ENCODE assay signal across 8 mouse cellular contexts in the genomic region with DNA sequence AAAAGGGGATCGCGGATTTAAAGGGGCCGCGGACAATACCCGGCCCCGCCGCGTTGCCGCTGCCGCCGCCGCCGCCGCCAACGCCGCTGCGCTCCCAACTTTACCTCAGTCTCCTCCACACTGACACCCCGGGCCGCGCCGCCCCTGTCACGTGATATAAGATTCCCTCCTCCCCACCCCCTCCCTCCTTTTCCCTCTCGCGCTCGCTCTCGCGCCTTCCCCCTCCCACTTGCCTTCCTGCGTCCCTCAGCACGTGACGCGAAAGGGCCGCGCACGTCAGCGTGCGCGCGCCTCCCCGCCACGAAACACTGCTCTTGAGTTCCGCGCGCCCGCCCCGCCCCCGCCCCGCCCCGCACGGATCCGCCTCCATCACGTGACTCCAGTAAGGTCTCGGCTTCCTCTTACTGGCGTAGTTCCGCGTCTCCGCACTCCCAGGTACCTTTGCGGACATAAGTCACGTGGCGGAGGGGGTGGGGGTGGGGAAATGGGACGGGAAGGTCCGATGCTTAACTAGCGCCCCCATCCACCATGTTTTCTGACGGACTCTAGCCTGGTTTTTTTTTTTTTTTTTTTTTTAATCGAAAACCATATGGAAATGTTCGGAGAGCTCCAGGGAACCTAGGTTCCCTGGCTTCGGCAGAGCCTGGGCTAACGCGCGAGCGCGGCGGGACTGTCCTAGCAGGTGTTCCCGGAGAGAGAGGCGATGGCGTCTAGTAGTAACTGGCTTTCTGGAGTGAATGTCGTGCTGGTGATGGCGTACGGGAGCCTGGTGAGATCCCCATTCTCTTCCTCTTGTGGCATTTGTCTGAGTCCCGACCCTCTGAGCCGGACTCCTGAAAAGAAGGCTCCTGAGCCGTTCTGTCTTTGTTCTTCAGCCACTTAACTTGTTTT. TPM values are rescaled to one million over a fixed set of nuclear protein-coding genes. Genes with fewer than 3 reads are reported as not detected.
DNase-seq lines count a peak whose midpoint lies in the region; ATAC-seq and TF ChIP-seq lines count a peak whose summit lies in the region.

TSS of gene Ubap2l (minus strand) at position 278 of the 891 bp plus-strand sequence.

- H3K27me3 ChIP-seq in kidney, embryonic 14.5 days (ENCODE audit: control insufficient read depth, insufficient read depth, low read length), result no peaks in the 10 kb centered on the region
- H3K27me3 ChIP-seq in limb, embryonic 15.5 days, result no peaks in the 10 kb centered on the region

- H3K9ac ChIP-seq in kidney, embryonic 14.5 days (ENCODE audit: low read depth, low read length), result peak within 1 kb of the TSS; percentile 96
- peak within 1 kb of the TSS; percentile 93 for H3K9ac ChIP-seq in limb, embryonic 15.5 days

- under 1% methylated on average over 64 of the region's 81 CpGs for WGBS in kidney, embryonic 14.5 days
- WGBS in limb, embryonic 15.5 days, result 0% methylated on average over 77 of the region's 81 CpGs

- peaks cover 10% of the 10 kb centered on the region for H3K4me1 ChIP-seq in bone marrow macrophage, adult 2 months (ENCODE audit: control insufficient read depth, insufficient read depth, low read length)
- no peaks in the 10 kb centered on the region for H3K4me1 ChIP-seq in embryonic fibroblast, embryonic 13.5 days (ENCODE audit: control insufficient read depth, insufficient read depth, low read length)
- peaks cover 22% of the 10 kb centered on the region for H3K4me1 ChIP-seq in kidney, embryonic 14.5 days (ENCODE audit: control insufficient read depth, insufficient read depth, low read length)
- H3K4me1 ChIP-seq in limb, embryonic 15.5 days, result peaks cover 20% of the 10 kb centered on the region

- peak; percentile 100 for DNase-seq in A20 (ENCODE audit: low read depth, low spot score)
- peak; percentile 94 to 95 for DNase-seq in heart, adult 9 months (ENCODE audit: low spot score in 2 of 2)
- peak; percentile 81 to 82 for DNase-seq in monocyte, adult 2 months (ENCODE audit: low read depth in 1 of 2, low spot score in 2 of 2)
- DNase-seq in spleen, postnatal 36 days (ENCODE audit: low spot score in 2 of 2), result peak; percentile 94 to 98

- H3K36me3 ChIP-seq in kidney, embryonic 14.5 days (ENCODE audit: control insufficient read depth, insufficient read depth, low read length), result peaks cover 29% of the 10 kb centered on the region
- peaks cover 28% of the 10 kb centered on the region for H3K36me3 ChIP-seq in limb, embryonic 15.5 days

- H3K9me3 ChIP-seq in kidney, embryonic 14.5 days (ENCODE audit: control insufficient read depth, low read length), result no peaks in the 10 kb centered on the region
- no peaks in the 10 kb centered on the region for H3K9me3 ChIP-seq in limb, embryonic 15.5 days

- no peak for TF ChIP-seq CTCF in bone marrow macrophage, adult 2 months (IDR thresholded peaks at IDR 0.05; ENCODE audit: low read depth, low read length)
- TF ChIP-seq CTCF in embryonic fibroblast, embryonic 13.5 days (IDR thresholded peaks at IDR 0.05; ENCODE audit: borderline replicate concordance, insufficient read depth, low read length), result no peak

- H3K4me2 ChIP-seq in kidney, embryonic 14.5 days (replicated peaks; ENCODE audit: low read depth, low read length), result peak within 1 kb of the TSS; percentile 80
- peak within 1 kb of the TSS; percentile 55 for H3K4me2 ChIP-seq in limb, embryonic 15.5 days

- TF ChIP-seq POLR2A in bone marrow macrophage, adult 2 months (IDR thresholded peaks at IDR 0.05; ENCODE audit: borderline replicate concordance, low read depth, low read length), result no peak
- peak; percentile 68 for TF ChIP-seq POLR2A in embryonic fibroblast, embryonic 13.5 days (IDR thresholded peaks at IDR 0.05; ENCODE audit: low read depth, low read length)

- peak within 1 kb of the TSS; percentile 94 for H3K27ac ChIP-seq in bone marrow macrophage, adult 2 months (ENCODE audit: insufficient read depth, low read depth, low read length)
- peak within 1 kb of the TSS; percentile 97 for H3K27ac ChIP-seq in embryonic fibroblast, embryonic 13.5 days (ENCODE audit: insufficient read depth, low read length)
- H3K27ac ChIP-seq in kidney, embryonic 14.5 days (ENCODE audit: low read depth, low read length), result peak within 1 kb of the TSS; percentile 97
- peak within 1 kb of the TSS; percentile 97 for H3K27ac ChIP-seq in limb, embryonic 15.5 days

- peak within 1 kb of the TSS; percentile 65 for H3K4me3 ChIP-seq in bone marrow macrophage, adult 2 months (ENCODE audit: insufficient read depth, low read length)
- peak within 1 kb of the TSS; percentile 100 for H3K4me3 ChIP-seq in embryonic fibroblast, embryonic 13.5 days (ENCODE audit: insufficient read depth, low read length)
- H3K4me3 ChIP-seq in kidney, embryonic 14.5 days (ENCODE audit: low read length), result peak within 1 kb of the TSS; percentile 91
- H3K4me3 ChIP-seq in limb, embryonic 15.5 days, result peak within 1 kb of the TSS; percentile 81

- peak; percentile 94 for ATAC-seq in kidney, embryonic 14.5 days (ENCODE audit: low FRiP score, low TSS enrichment)
- ATAC-seq in limb, embryonic 15.5 days (ENCODE audit: insufficient number of reproducible peaks, low FRiP score, low TSS enrichment, low read depth), result peak; percentile 94

RNA-seq across cellular contexts. Expression of gene Ubap2l, which starts in this region (rescaled TPM):
- polyA plus RNA-seq in bone marrow macrophage, adult 2 months (2012; ENCODE audit: insufficient read depth, insufficient read length, missing spikeins), result 200 and 228 TPM in 2 replicates
- polyA plus RNA-seq in embryonic fibroblast, embryonic 13.5 days (2011; ENCODE audit: insufficient read length, low read depth, missing spikeins), result 241 and 256 TPM in 2 replicates
- 201 and 264 TPM in 2 replicates for polyA plus RNA-seq in kidney, embryonic 14.5 days (2014; fragmentation: Nextera tagmentation; extraction: Ambion mirVana)
- 172 and 174 TPM in 2 replicates for polyA plus RNA-seq in limb, embryonic 15.5 days (2015; fragmentation: Nextera tagmentation; extraction: Ambion mirVana)

Comparison
In these comparisons a context has a peak if more than half of its experiments do, and no peak if none do; other contexts are left out.
1. Peak in every context shown above with its lines: DNase-seq, ATAC-seq, H3K4me3 ChIP-seq and H3K27ac ChIP-seq.